In the genomic region with DNA sequence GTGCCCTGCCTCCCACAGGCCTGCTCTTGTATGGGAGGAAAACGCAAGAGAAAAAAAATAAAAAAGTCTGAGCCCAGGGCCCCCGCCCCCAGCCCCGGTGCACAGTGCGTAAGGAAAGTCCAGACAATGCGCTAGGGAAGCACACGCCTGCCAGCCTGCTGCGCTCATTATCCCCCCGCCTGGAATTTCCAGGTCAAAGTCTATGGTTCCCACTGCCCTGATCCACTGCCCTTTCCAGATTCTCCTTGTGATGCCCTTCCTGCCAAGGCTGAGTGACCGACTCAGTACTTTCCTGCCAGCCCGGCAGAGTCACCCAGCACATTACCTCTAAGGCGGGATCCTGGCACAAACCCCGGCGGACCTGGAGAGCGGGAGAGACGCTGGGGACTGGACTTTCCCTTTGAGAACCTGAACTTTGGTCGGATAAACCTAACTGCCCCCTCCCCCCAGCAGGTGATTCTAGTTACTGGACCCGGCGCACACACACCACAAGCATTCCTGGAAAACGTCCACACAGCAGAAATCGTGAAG, we compare ENCODE assay signal across 8 mouse cellular contexts. TPM values are rescaled to one million over a fixed set of nuclear protein-coding genes. Genes with fewer than 3 reads are reported as not detected.
DNase-seq lines count a peak whose midpoint lies in the region; ATAC-seq lines count a peak whose summit lies in the region.

No protein-coding gene starts in this region.

- no peaks in the 10 kb centered on the region for H3K27me3 ChIP-seq in neural tube, embryonic 13.5 days
- no peaks in the 10 kb centered on the region for H3K27me3 ChIP-seq in neural tube, embryonic 15.5 days (replicated peaks)
- H3K27me3 ChIP-seq in kidney, embryonic 15.5 days: no peaks in the 10 kb centered on the region

- H3K36me3 ChIP-seq in neural tube, embryonic 13.5 days: no peaks in the 10 kb centered on the region
- no peaks in the 10 kb centered on the region for H3K36me3 ChIP-seq in neural tube, embryonic 15.5 days
- 0 out of 2 replicates have a peak, but pooled peaks cover 10% of the 10 kb centered on the region for H3K36me3 ChIP-seq in kidney, embryonic 15.5 days

- H3K9ac ChIP-seq in neural tube, embryonic 13.5 days: no peak overlapping the region
- H3K9ac ChIP-seq in neural tube, embryonic 15.5 days (replicated peaks): no peak overlapping the region
- H3K9ac ChIP-seq in kidney, embryonic 15.5 days: no peak overlapping the region

- ATAC-seq in neural tube, embryonic 13.5 days (ENCODE audit: low read depth): no peak; the same call in 1 of the 2 replicates
- ATAC-seq in neural tube, embryonic 15.5 days (ENCODE audit: low FRiP score): no peak
- peak; percentile 59 for ATAC-seq in kidney, embryonic 15.5 days (replicated peaks; ENCODE audit: low FRiP score)

- H3K27ac ChIP-seq in neural tube, embryonic 13.5 days (replicated peaks): peak overlapping the region; percentile 4; the same call in 1 of the 2 replicates
- no peak overlapping the region for H3K27ac ChIP-seq in neural tube, embryonic 15.5 days (replicated peaks)
- peak overlapping the region; percentile 79 for H3K27ac ChIP-seq in kidney, embryonic 15.5 days

- WGBS in neural tube, embryonic 13.5 days: 67% methylated on average over 20 of the region's 20 CpGs
- 66% methylated on average over 20 of the region's 20 CpGs for WGBS in neural tube, embryonic 15.5 days
- WGBS in kidney, embryonic 15.5 days: 46% methylated on average over 20 of the region's 20 CpGs

- peaks cover 29% of the 10 kb centered on the region for H3K4me1 ChIP-seq in neural tube, embryonic 13.5 days (replicated peaks)
- peaks cover 25% of the 10 kb centered on the region for H3K4me1 ChIP-seq in neural tube, embryonic 15.5 days
- H3K4me1 ChIP-seq in kidney, embryonic 15.5 days: peaks cover 91% of the 10 kb centered on the region

- no peaks in the 10 kb centered on the region for H3K9me3 ChIP-seq in neural tube, embryonic 13.5 days
- H3K9me3 ChIP-seq in neural tube, embryonic 15.5 days (replicated peaks): no peaks in the 10 kb centered on the region
- H3K9me3 ChIP-seq in kidney, embryonic 15.5 days (replicated peaks): no peaks in the 10 kb centered on the region

- no peak overlapping the region for H3K4me3 ChIP-seq in neural tube, embryonic 13.5 days
- no peak overlapping the region for H3K4me3 ChIP-seq in neural tube, embryonic 15.5 days (replicated peaks)
- H3K4me3 ChIP-seq in kidney, embryonic 15.5 days (replicated peaks): 0 out of 2 replicates have a peak overlapping the region, but pooled peaks have one; percentile 3

- H3K4me2 ChIP-seq in neural tube, embryonic 13.5 days: no peak overlapping the region
- no peak overlapping the region for H3K4me2 ChIP-seq in neural tube, embryonic 15.5 days
- peak overlapping the region; percentile 45 for H3K4me2 ChIP-seq in kidney, embryonic 15.5 days

- DNase-seq in heart, adult 8-10 months (ENCODE audit: low spot score): peak; percentile 60
- peak; percentile 65 for DNase-seq in lung, postnatal 25 days (ENCODE audit: low spot score)
- no peak for DNase-seq in frontal cortex, postnatal 36 days (ENCODE audit: low spot score in 2 of 2)
- DNase-seq in left cerebral cortex, adult 9 months (ENCODE audit: low spot score in 2 of 2): no peak
- no peak for DNase-seq in right cerebral cortex, postnatal 4 days

RNA-seq across cellular contexts. Expression of a gene that starts 33.2 kb away (rescaled TPM):
- 47.5 and 52.5 TPM in 2 replicates for polyA plus RNA-seq in neural tube, embryonic 13.5 days (2015; fragmentation: Nextera tagmentation; extraction: Ambion mirVana)
- 35.4 and 43.7 TPM in 2 replicates for polyA plus RNA-seq in neural tube, embryonic 15.5 days (2015; fragmentation: Nextera tagmentation; extraction: Ambion mirVana)
- 100 to 1,000 TPM in 3 of 4 experiments, 10 to 100 TPM in 1; 93.1 to 141 (median 113) TPM for total RNA-seq in heart, adult 8-10 months (2022)
- polyA plus RNA-seq in kidney, embryonic 15.5 days (2015; fragmentation: Nextera tagmentation; extraction: Ambion mirVana): 108 and 116 TPM in 2 replicates

RNA-seq across cellular contexts. Expression of a gene that starts 33.3 kb away (rescaled TPM):
- 101 and 108 TPM in 2 replicates for polyA plus RNA-seq in neural tube, embryonic 13.5 days (2015; fragmentation: Nextera tagmentation; extraction: Ambion mirVana)
- 79.3 and 96.2 TPM in 2 replicates for polyA plus RNA-seq in neural tube, embryonic 15.5 days (2015; fragmentation: Nextera tagmentation; extraction: Ambion mirVana)
- total RNA-seq in heart, adult 8-10 months (2022): 100 to 1,000 TPM; 136 to 221 (median 183) TPM
- polyA plus RNA-seq in kidney, embryonic 15.5 days (2015; fragmentation: Nextera tagmentation; extraction: Ambion mirVana): 297 and 335 TPM in 2 replicates

Comparison
In these comparisons a context has a peak if more than half of its experiments do, and no peak if none do; other contexts are left out.
1. DNase-seq: peak in heart, adult 8-10 months (single experiment) and lung, postnatal 25 days (single experiment); none in frontal cortex, postnatal 36 days (0 of 2), left cerebral cortex, adult 9 months (0 of 2) and right cerebral cortex, postnatal 4 days (single experiment).